Mouse (Mus musculus): Measurements from ENCODE around the gene Cryzl1. TPM values are rescaled to one million over a fixed set of nuclear protein-coding genes. Genes with fewer than 3 reads are reported as not detected.

Gene Cryzl1
- 16.7 TPM for polyA plus RNA-seq (2012; fragmentation: generic; extraction: Trizol)
- long read RNA-seq, experiment 1, transcript Cryzl1-201 (13 exons, 1,965 nt): major isoform, 30 of 64 reads
- long read RNA-seq, experiment 1, transcript Cryzl1-203 (12 exons, 1,727 nt): minor isoform, 5 of 64 reads
- long read RNA-seq, experiment 1, partial matches to known transcripts: 14 of 64 reads
- long read RNA-seq, experiment 1, other reads (novel, unspliced or antisense): 13 of 64 reads
- long read RNA-seq, experiment 2, transcript Cryzl1-201 (13 exons, 1,965 nt): major isoform, 52 of 93 reads
- long read RNA-seq, experiment 2, partial matches to known transcripts: 20 of 93 reads
- long read RNA-seq, experiment 2, other reads (novel, unspliced or antisense): 20 of 93 reads

DNA sequence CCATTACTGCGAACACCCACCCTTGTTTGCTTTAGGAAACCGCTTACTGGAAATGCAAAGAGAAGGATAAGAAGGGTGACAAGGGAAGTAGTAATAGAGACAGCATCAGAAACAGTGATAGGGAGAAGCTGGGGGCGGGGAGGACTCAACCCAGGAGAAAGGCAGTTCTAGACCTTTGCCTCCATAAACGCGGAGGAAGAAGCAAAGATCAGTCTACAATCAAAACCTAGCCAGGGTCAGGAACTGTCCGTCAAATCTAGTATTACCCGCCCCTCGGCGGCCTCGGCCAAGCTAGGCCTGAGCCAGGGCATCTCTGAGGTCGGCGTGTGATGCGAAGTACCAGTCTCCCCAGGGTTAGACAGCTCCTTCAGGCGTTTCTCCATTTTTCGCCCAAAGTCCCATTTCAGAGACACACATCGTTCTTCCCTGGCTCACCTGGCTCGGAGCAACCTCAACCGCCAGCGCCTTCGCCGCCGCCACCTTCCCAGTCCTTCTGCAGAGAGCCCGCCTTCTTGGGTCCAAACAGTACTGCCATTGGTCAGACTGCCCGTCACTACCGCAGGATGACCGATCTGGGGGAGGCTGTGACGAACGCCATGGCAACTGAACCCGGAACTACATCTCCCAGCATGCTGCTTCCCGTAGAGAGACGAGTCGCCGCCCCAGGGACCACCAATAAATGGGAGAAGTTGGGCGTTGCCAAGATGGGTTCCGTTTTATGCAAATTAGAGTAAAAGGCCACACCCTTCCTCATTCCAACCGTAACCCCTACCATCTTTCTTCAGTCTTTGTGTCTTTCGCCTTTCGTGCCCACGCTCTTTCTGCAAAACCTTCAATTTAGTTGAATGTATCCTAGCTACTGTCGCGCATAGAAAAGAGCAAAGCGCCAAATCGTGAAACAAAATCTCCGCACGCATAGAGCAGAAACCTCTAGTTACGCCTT lies at the start of gene Cryzl1:
Gene Cryzl1 (minus strand): TSS at position 853 of the 943 bp plus-strand sequence.
- Histone ChIP-seq H3K79me3 (ENCODE audit: low read depth) (peaks cover 35% of the 10 kb centered on the region), H3ac (ENCODE audit: control insufficient read depth, insufficient read length, low read depth) (peak within 1 kb of the TSS; percentile 75), H3K79me2 (ENCODE audit: control insufficient read depth, insufficient read depth) (peaks cover 82% of the 10 kb centered on the region), H3K4me3 (ENCODE audit: insufficient read depth, poor library complexity, severe bottlenecking) (peak within 1 kb of the TSS; percentile 56), H3K27me3 (ENCODE audit: control insufficient read depth, insufficient read depth, insufficient read length) (no peaks in the 10 kb centered on the region), H3K36me3 (ENCODE audit: control insufficient read depth, insufficient read depth) (no peaks in the 10 kb centered on the region)
- TF ChIP-seq MAX (IDR thresholded peaks at IDR 0.05) (no peak), FOSL1 (IDR thresholded peaks at IDR 0.05; ENCODE audit: insufficient read depth, low read length, poor library complexity, severe bottlenecking) (no peak), MYOG (IDR thresholded peaks at IDR 0.05; ENCODE audit: control insufficient read depth, extremely low read depth, insufficient read length) (no peak), CTCF (IDR thresholded peaks at IDR 0.05; ENCODE audit: control insufficient read depth, insufficient read depth, insufficient read length) (no peak), MYOD1 (IDR thresholded peaks at IDR 0.05; ENCODE audit: control insufficient read depth, insufficient read length, low read depth) (no peak), CEBPB (IDR thresholded peaks at IDR 0.05; ENCODE audit: low read depth) (no peak), USF1 (IDR thresholded peaks at IDR 0.05; ENCODE audit: low read depth) (no peak)

DNA sequence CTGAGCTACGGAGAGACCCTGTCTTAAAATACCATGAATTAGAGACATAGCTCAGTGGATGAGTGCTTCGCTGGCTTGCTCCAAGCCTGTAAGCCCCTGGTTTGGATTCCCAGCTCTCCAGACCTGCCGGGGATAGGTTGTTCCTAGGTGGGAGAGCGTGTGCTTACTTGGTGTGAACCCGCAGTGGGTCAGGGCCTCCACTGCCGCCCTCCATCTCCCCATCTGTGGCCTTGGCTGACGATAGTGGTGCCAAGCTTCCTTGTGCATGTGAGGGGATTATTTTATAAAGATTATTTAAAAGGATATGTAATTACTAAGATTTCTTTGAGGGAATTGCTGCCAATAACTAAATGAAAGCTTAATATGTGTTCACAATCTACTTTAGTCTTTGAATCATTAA lies 43.8 kb upstream of the Cryzl1 start:
- H3ac ChIP-seq (ENCODE audit: control insufficient read depth, insufficient read length, low read depth): no peak overlapping the region

DNA sequence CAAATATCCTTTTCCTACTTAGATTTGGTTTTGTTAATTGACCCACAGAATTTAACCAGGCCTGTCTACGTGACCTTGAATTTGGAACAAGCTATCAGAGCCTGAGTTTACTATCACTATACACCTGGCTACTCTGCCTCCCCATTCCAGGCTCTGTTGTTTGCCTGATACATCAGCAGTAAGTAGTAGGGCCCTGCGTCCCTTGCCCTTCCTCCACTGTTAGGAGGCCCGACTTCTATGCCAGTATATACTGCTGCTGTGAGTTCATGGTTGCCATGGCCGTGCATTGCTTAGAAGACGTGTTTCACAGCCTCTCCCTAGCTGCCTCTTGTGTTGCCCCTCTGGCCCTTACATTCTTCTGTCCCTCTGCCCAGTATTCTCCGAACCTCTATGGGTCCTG lies 42.6 kb upstream of the Cryzl1 start:
- no peaks in the 10 kb centered on the region for H3K27me3 ChIP-seq (ENCODE audit: control insufficient read depth, insufficient read depth, insufficient read length)
- H3ac ChIP-seq (ENCODE audit: control insufficient read depth, insufficient read length, low read depth): no peak overlapping the region
- TF ChIP-seq CEBPB (IDR thresholded peaks at IDR 0.05; ENCODE audit: low read depth) (no peak), MYOG (IDR thresholded peaks at IDR 0.05; ENCODE audit: control insufficient read depth, extremely low read depth, insufficient read length) (no peak), CTCF (IDR thresholded peaks at IDR 0.05; ENCODE audit: control insufficient read depth, insufficient read depth, insufficient read length) (no peak), MYOD1 (IDR thresholded peaks at IDR 0.05; ENCODE audit: control insufficient read depth, insufficient read length, low read depth) (no peak), USF1 (IDR thresholded peaks at IDR 0.05; ENCODE audit: low read depth) (no peak), MAX (IDR thresholded peaks at IDR 0.05) (no peak), FOSL1 (IDR thresholded peaks at IDR 0.05; ENCODE audit: insufficient read depth, low read length, poor library complexity, severe bottlenecking) (no peak)
- H3K79me3 ChIP-seq (ENCODE audit: low read depth): peaks cover 7% of the 10 kb centered on the region
- no peaks in the 10 kb centered on the region for H3K36me3 ChIP-seq (ENCODE audit: control insufficient read depth, insufficient read depth)
- H3K4me3 ChIP-seq (ENCODE audit: insufficient read depth, poor library complexity, severe bottlenecking): no peak overlapping the region
- H3K79me2 ChIP-seq (ENCODE audit: control insufficient read depth, insufficient read depth): peaks cover 63% of the 10 kb centered on the region

More for the DNA sequence above, 43.8 kb upstream of the Cryzl1 start:
- no peak overlapping the region for H3K4me3 ChIP-seq (ENCODE audit: insufficient read depth, poor library complexity, severe bottlenecking)
- peaks cover 12% of the 10 kb centered on the region for H3K79me3 ChIP-seq (ENCODE audit: low read depth)
- TF ChIP-seq MAX (IDR thresholded peaks at IDR 0.05) (no peak), CEBPB (IDR thresholded peaks at IDR 0.05; ENCODE audit: low read depth) (no peak), CTCF (IDR thresholded peaks at IDR 0.05; ENCODE audit: control insufficient read depth, insufficient read depth, insufficient read length) (no peak), USF1 (IDR thresholded peaks at IDR 0.05; ENCODE audit: low read depth) (no peak), MYOG (IDR thresholded peaks at IDR 0.05; ENCODE audit: control insufficient read depth, extremely low read depth, insufficient read length) (no peak), MYOD1 (IDR thresholded peaks at IDR 0.05; ENCODE audit: control insufficient read depth, insufficient read length, low read depth) (no peak), FOSL1 (IDR thresholded peaks at IDR 0.05; ENCODE audit: insufficient read depth, low read length, poor library complexity, severe bottlenecking) (no peak)
- H3K36me3 ChIP-seq (ENCODE audit: control insufficient read depth, insufficient read depth): no peaks in the 10 kb centered on the region
- peaks cover 63% of the 10 kb centered on the region for H3K79me2 ChIP-seq (ENCODE audit: control insufficient read depth, insufficient read depth)
- H3K27me3 ChIP-seq (ENCODE audit: control insufficient read depth, insufficient read depth, insufficient read length): no peaks in the 10 kb centered on the region

DNA sequence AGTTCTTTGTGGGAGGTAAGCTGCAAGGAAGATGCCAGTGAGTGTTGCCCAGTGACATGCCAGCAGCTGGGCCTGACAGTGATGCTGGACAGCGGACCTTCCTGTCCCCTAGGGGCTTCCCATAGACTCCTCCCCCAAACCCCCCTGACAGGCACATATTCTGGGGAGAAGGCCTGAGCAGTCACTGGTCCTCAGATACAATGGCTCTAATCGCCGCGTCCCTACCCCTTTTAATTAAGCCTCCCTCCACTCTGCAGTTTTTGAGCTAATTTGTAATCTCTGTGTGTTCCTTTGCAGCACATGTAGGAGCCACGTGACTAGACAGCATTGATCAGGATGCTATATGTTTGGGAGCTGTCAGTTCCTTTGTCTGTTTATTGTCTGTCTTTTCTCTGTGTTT lies 41.9 kb upstream of the Cryzl1 start:
- Histone ChIP-seq H3K27me3 (ENCODE audit: control insufficient read depth, insufficient read depth, insufficient read length) (no peaks in the 10 kb centered on the region), H3K36me3 (ENCODE audit: control insufficient read depth, insufficient read depth) (no peaks in the 10 kb centered on the region), H3ac (ENCODE audit: control insufficient read depth, insufficient read length, low read depth) (no peak overlapping the region), H3K79me2 (ENCODE audit: control insufficient read depth, insufficient read depth) (peaks cover 64% of the 10 kb centered on the region), H3K79me3 (ENCODE audit: low read depth) (peaks cover 11% of the 10 kb centered on the region), H3K4me3 (ENCODE audit: insufficient read depth, poor library complexity, severe bottlenecking) (no peak overlapping the region)
- TF ChIP-seq MYOD1 (IDR thresholded peaks at IDR 0.05; ENCODE audit: control insufficient read depth, insufficient read length, low read depth): no peak
- no peak for TF ChIP-seq USF1 (IDR thresholded peaks at IDR 0.05; ENCODE audit: low read depth)
- TF ChIP-seq MAX (IDR thresholded peaks at IDR 0.05): no peak
- no peak for TF ChIP-seq CTCF (IDR thresholded peaks at IDR 0.05; ENCODE audit: control insufficient read depth, insufficient read depth, insufficient read length)
- no peak for TF ChIP-seq FOSL1 (IDR thresholded peaks at IDR 0.05; ENCODE audit: insufficient read depth, low read length, poor library complexity, severe bottlenecking)
- TF ChIP-seq CEBPB (IDR thresholded peaks at IDR 0.05; ENCODE audit: low read depth): no peak
- TF ChIP-seq MYOG (IDR thresholded peaks at IDR 0.05; ENCODE audit: control insufficient read depth, extremely low read depth, insufficient read length): no peak

DNA sequence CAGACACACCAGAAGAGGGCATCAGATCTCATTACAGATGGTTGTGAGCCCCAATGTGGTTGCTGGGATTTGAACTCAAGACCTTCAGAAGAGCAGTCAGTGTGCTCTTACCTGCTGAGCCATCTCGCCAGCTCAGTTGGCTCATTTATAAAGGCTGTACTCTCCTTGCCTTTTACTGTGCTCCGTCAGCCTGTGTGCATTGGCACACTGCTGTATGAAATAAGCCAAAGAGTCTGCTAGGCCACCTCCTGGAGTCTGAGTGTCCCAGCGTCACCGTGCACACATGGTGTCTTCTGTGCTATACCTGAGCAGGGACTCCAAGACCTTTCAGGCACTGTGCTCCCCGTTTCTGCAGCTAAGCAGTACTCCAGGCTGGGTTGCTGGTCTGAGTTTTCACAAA lies 41.1 kb upstream of the Cryzl1 start:
- peaks cover 70% of the 10 kb centered on the region for H3K79me2 ChIP-seq (ENCODE audit: control insufficient read depth, insufficient read depth)
- peaks cover 12% of the 10 kb centered on the region for H3K79me3 ChIP-seq (ENCODE audit: low read depth)
- no peak overlapping the region for H3ac ChIP-seq (ENCODE audit: control insufficient read depth, insufficient read length, low read depth)
- no peaks in the 10 kb centered on the region for H3K36me3 ChIP-seq (ENCODE audit: control insufficient read depth, insufficient read depth)
- TF ChIP-seq CEBPB (IDR thresholded peaks at IDR 0.05; ENCODE audit: low read depth) (no peak), USF1 (IDR thresholded peaks at IDR 0.05; ENCODE audit: low read depth) (no peak)
- H3K27me3 ChIP-seq (ENCODE audit: control insufficient read depth, insufficient read depth, insufficient read length): no peaks in the 10 kb centered on the region
- H3K4me3 ChIP-seq (ENCODE audit: insufficient read depth, poor library complexity, severe bottlenecking): no peak overlapping the region

All from C2C12 (cell line).